Mouse (Mus musculus): ENCODE results near the gene Arhgef17.

DNA sequence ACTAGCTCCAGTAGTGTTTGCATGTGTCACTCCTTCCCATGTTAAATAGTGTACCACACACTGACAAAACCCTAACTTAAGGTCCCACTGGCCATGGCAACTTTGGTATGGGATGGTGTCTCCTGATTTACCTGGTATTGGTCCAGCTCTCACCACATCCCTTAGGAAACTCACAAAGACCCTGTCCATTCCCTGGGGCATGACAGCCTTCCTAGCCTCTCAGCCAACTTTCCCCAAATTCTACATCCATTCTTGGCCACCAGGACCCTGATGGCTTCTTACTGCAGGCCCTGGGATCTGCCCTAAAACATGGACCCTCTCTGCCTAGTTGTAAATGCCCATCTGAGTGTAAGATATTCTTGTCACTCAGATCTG is 86.9 kb downstream of the Arhgef17 start:
- no peak for TF ChIP-seq GATA1 (IDR thresholded peaks at IDR 0.05; ENCODE audit: borderline replicate concordance, low read length)
- TF ChIP-seq CTCF (IDR thresholded peaks at IDR 0.05; ENCODE audit: low read depth, low read length): no peak

All from G1E (cell line).